Comparison of ENCODE assay signal across 9 mouse cellular contexts in the genomic region with DNA sequence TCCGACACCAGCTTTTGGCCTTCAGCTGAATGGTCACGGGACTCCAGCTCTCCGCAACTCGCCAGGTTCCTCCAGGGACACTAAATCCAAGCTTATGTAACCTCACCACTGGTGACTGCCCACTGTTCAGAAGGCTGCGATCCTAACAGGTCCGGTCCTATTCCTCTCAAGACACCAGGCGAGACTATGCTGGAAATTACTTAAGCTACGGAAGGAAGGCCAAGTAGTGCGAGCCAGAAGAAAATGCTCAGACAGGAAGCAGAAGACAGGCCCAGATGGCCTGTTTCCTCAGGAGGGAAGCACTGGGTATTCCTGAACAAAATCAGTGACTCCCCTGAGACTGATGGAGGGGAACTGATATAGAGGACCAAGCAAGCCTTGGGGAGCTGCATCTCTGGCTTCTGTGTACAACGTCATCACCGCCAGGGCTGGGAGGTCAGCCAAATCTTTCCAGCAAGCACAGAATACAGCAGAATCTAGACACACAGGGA. TPM values are rescaled to one million over a fixed set of nuclear protein-coding genes. Genes with fewer than 3 reads are reported as not detected.
A peak's percentile ranks its signal among the peaks of the same experiment; 100 is the strongest.
DNase-seq lines count a peak whose midpoint lies in the region; ATAC-seq and TF ChIP-seq lines count a peak whose summit lies in the region.
"Had no signal": no experiment of that assay in that cellular context is flagged by ENCODE, and none has a peak within 500 bp of the region (broad histone marks: within the 10 kb centered on the region; RNA-seq: fewer than 3 reads in every experiment).

No protein-coding gene starts in this region.

- no peaks in the 10 kb centered on the region for H3K27me3 ChIP-seq in forebrain, postnatal 0 days (ENCODE audit: insufficient read depth, low read length)
- H3K27me3 ChIP-seq in forebrain, embryonic 10.5 days (ENCODE audit: poor library complexity, severe bottlenecking), result no peaks in the 10 kb centered on the region
- H3K27me3 ChIP-seq in heart, embryonic 16.5 days (ENCODE audit: control insufficient read depth, insufficient read depth, low read length), result no peaks in the 10 kb centered on the region
- H3K27me3 ChIP-seq in liver, embryonic 13.5 days, result no peaks in the 10 kb centered on the region
- H3K27me3 ChIP-seq: CH12.LX had no signal

- peak; percentile 32 for ATAC-seq in forebrain, postnatal 0 days
- ATAC-seq in heart, embryonic 16.5 days (replicated peaks; ENCODE audit: extremely low read depth, insufficient read depth, low FRiP score), result peak; percentile 69
- ATAC-seq in liver, embryonic 13.5 days (ENCODE audit: low read depth), result peak; percentile 32; the same call in 1 of the 2 replicates
- ATAC-seq in CD4-positive, CD25-positive, alpha-beta regulatory T cell, adult 4 months, result no peak

- no peak overlapping the region for H3K4me2 ChIP-seq in forebrain, postnatal 0 days (ENCODE audit: low read depth)
- peak overlapping the region; percentile 18; the same call in 1 of the 2 replicates for H3K4me2 ChIP-seq in heart, embryonic 16.5 days (ENCODE audit: low read depth, low read length)
- H3K4me2 ChIP-seq in liver, embryonic 13.5 days, result no peak overlapping the region

- no peak for TF ChIP-seq CTCF in forebrain, postnatal 0 days (IDR thresholded peaks at IDR 0.05; ENCODE audit: low read depth)

- H3K9ac ChIP-seq in forebrain, postnatal 0 days, result no peak overlapping the region
- H3K9ac ChIP-seq in heart, embryonic 16.5 days (ENCODE audit: low read length), result no peak overlapping the region
- H3K9ac ChIP-seq in liver, embryonic 13.5 days, result no peak overlapping the region

- no peaks in the 10 kb centered on the region for H3K36me3 ChIP-seq in forebrain, postnatal 0 days (ENCODE audit: insufficient read depth)
- H3K36me3 ChIP-seq in forebrain, embryonic 10.5 days (replicated peaks), result peaks cover 16% of the 10 kb centered on the region
- H3K36me3 ChIP-seq in heart, embryonic 16.5 days (ENCODE audit: control insufficient read depth, insufficient read depth), result no peaks in the 10 kb centered on the region
- H3K36me3 ChIP-seq in liver, embryonic 13.5 days, result no peaks in the 10 kb centered on the region

- H3K27ac ChIP-seq in forebrain, postnatal 0 days (ENCODE audit: low read depth, low read length), result no peak overlapping the region
- no peak overlapping the region for H3K27ac ChIP-seq in forebrain, embryonic 10.5 days
- peak overlapping the region; percentile 52; the same call in 1 of the 2 replicates for H3K27ac ChIP-seq in heart, embryonic 16.5 days (ENCODE audit: low read length)
- no peak overlapping the region for H3K27ac ChIP-seq in liver, embryonic 13.5 days

- WGBS in forebrain, postnatal 0 days, result 77% methylated on average over 11 of the region's 11 CpGs
- WGBS in forebrain, embryonic 10.5 days, result 87% methylated on average over 11 of the region's 11 CpGs
- WGBS in heart, embryonic 16.5 days, result 54% methylated on average over 11 of the region's 11 CpGs
- 53% methylated on average over 11 of the region's 11 CpGs for WGBS in liver, embryonic 13.5 days (ENCODE audit: insufficient replicate concordance)

- H3K4me1 ChIP-seq in forebrain, postnatal 0 days (ENCODE audit: insufficient read depth), result peaks cover 5% of the 10 kb centered on the region; the same call in 1 of the 2 replicates
- H3K4me1 ChIP-seq in forebrain, embryonic 10.5 days, result peaks cover 21% of the 10 kb centered on the region
- peaks cover 9% of the 10 kb centered on the region for H3K4me1 ChIP-seq in heart, embryonic 16.5 days (ENCODE audit: control insufficient read depth, insufficient read depth, low read length)
- H3K4me1 ChIP-seq in liver, embryonic 13.5 days (replicated peaks), result peaks cover 22% of the 10 kb centered on the region

- H3K4me3 ChIP-seq in forebrain, postnatal 0 days (ENCODE audit: low read depth, low read length), result no peak overlapping the region
- H3K4me3 ChIP-seq in forebrain, embryonic 10.5 days, result no peak overlapping the region
- no peak overlapping the region for H3K4me3 ChIP-seq in heart, embryonic 16.5 days (ENCODE audit: low read length)
- H3K4me3 ChIP-seq in liver, embryonic 13.5 days (replicated peaks), result no peak overlapping the region

- no peak for DNase-seq in forebrain, postnatal 0 days
- no peak for DNase-seq in forebrain, embryonic 10.5 days (ENCODE audit: extremely low spot score, low spot score)
- DNase-seq in cerebellum, adult 9-11 months, result peak; percentile 76
- no peak for DNase-seq in liver, embryonic 13.5 days
- DNase-seq in embryo, embryonic 9.5 days (ENCODE audit: extremely low spot score), result no peak
- no peak for DNase-seq in spleen, postnatal 10 days (ENCODE audit: low spot score in 2 of 2)

- no peaks in the 10 kb centered on the region for H3K9me3 ChIP-seq in forebrain, postnatal 0 days (ENCODE audit: low read length)
- peaks cover 7% of the 10 kb centered on the region; the same call in 1 of the 2 replicates for H3K9me3 ChIP-seq in forebrain, embryonic 10.5 days
- H3K9me3 ChIP-seq in heart, embryonic 16.5 days (replicated peaks; ENCODE audit: control insufficient read depth, low read length), result no peaks in the 10 kb centered on the region
- H3K9me3 ChIP-seq in liver, embryonic 13.5 days (replicated peaks), result no peaks in the 10 kb centered on the region

RNA-seq across cellular contexts. Expression of a gene that starts 17.2 kb away (rescaled TPM):
- total RNA-seq in forebrain, postnatal 0 days (2014; rRNA removed), result 5.1 and 5.3 TPM in 2 replicates
- polyA plus RNA-seq in forebrain, postnatal 0 days (2015; fragmentation: Nextera tagmentation; extraction: Ambion mirVana), result 9.6 and 11.2 TPM in 2 replicates
- polyA plus RNA-seq in forebrain, embryonic 10.5 days (2016; fragmentation: Nextera tagmentation; extraction: Ambion mirVana), result 13.4 and 13.9 TPM in 2 replicates
- 9.4 and 11.0 TPM in 2 replicates for polyA plus RNA-seq in heart, embryonic 16.5 days (2015; fragmentation: Nextera tagmentation; extraction: Ambion mirVana)
- polyA plus RNA-seq in liver, embryonic 13.5 days (2015; fragmentation: Nextera tagmentation; extraction: Ambion mirVana), result 7.0 and 9.1 TPM in 2 replicates
- polyA plus RNA-seq in CD4-positive, CD25-positive, alpha-beta regulatory T cell, adult 4 months (2017; shearing (Covaris generic)), result 1 to 10 TPM; 4.4 to 6.0 TPM
